Mouse (Mus musculus): ENCODE measurements around the gene Tubb4a.
"Not testable (repeated sequence)": the region's sequence is repeated elsewhere in the genome, so short reads cannot be mapped to it uniquely, and the experiment has no call there.

The Tubb4a gene

DNA sequence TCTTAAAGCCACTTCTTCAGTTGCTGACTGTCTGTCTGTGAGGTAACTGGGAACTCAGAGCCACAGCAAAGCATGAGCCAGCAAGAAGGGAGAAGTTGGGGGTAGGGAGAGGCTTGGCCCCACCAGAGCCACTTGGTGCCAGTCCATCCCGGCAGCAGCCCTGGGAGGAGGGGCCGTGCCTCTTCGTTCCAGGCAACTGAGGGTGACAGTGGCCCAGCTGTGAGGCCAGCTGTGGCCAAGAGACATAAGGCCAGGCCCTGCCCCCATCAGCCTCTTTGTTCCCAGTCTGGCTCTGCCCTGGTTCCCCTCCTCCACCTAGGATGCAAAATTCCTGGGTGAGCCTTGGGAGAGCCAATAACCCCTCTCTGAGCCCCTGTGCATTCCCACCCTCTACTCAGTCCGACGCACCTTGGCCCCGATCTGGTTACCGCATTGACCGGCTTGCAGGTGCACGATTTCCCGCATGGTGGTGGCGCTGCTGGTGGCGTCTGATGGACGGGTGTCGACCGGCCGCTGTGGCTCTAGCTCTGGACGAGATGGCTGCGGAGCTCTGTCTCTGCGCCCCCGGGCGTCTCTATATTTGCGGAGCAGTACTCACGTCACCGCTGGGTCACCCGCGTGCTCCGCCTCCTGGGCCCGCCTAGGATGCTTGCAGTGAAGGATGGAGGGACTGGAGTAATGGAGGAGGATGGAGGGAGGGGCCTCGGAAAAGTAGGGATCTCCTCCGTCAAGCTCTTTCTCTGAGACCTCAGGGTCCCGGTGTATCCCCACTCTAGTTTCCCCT lies at the start of gene Tubb4a:
Gene Tubb4a (minus strand): TSS at position 734 of the 784 bp plus-strand sequence.
- DNase-seq (ENCODE audit: low read depth) = no peak

DNA sequence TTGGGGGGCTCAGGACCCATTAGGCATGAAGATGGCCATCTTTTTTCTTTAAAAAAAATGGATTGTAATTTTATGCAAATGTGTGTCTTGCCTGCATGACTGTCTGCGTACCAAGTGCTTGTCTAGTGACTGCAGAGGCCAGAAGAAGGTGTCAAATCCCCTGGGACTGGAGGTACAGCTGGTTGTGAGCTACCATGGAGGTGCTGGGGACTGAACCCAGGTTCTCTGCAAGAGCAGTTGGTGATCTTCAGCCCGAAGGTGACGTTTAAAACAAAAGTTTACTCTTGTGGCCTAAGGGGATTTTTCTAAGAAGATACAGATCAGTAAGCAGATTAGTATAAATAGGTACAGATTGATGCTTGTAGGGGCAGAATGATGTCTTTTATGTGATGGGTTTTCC lies 48.1 kb upstream of the Tubb4a start:
- DNase-seq (ENCODE audit: low read depth) = no peak

DNA sequence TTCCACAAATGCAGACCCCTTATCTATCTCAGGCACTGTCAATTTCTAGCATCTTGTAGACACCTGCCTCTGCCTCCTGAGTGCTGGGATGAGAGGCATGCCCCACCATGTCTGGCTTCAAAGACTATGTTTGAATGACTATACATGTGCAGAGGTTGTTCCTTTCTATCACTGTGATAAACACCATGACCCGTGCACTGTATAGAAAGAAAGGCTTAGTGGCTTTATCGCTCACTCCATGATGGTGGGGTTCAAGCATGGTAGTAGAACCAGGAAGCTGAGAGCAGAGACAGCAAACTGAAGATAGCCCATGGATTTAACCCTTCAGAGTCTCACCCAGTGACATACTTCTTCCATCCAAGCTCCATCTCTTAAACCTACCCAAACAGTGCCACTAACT lies 47.1 kb upstream of the Tubb4a start:
- DNase-seq (ENCODE audit: low read depth) = no peak

DNA sequence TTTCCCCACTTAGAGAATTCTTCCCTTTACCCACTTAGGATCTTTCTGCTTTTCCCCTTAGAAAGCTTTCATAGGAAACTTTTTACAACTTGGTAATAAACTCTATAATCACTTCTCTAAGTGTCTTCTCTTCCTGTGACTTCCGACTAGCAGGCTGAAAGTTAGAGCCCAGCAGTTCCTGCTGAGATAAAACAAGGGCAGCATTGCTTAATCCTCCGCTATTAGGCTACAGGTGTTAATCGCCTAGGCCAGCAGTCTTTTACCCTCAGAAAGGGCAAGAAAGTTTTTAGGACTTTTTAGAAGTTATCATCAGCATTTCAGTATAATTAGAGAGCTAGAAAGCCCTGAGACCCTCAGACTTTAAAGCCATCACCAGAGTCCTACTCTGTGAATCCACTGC lies 46.4 kb upstream of the Tubb4a start:
- DNase-seq (ENCODE audit: low read depth) = not testable (repeated sequence)

DNA sequence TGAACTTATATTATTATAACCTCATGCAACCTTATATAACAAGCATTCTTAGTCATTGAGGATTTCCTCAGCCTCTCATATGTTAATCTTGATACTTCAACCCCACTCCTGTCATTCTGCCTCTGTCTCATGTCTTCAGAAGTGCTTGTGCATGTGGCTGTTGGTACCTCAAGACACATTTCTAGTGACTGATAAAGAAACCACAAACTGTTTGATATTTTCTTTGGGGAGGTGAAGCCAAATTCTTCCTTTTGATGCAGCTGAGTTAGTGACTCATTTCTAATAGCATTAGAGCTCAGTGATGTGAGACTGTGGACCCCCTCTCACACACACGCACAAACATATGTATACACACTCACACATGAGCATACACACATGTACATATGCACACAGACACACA lies 44.2 kb upstream of the Tubb4a start:
- DNase-seq (ENCODE audit: low read depth) = no peak

DNA sequence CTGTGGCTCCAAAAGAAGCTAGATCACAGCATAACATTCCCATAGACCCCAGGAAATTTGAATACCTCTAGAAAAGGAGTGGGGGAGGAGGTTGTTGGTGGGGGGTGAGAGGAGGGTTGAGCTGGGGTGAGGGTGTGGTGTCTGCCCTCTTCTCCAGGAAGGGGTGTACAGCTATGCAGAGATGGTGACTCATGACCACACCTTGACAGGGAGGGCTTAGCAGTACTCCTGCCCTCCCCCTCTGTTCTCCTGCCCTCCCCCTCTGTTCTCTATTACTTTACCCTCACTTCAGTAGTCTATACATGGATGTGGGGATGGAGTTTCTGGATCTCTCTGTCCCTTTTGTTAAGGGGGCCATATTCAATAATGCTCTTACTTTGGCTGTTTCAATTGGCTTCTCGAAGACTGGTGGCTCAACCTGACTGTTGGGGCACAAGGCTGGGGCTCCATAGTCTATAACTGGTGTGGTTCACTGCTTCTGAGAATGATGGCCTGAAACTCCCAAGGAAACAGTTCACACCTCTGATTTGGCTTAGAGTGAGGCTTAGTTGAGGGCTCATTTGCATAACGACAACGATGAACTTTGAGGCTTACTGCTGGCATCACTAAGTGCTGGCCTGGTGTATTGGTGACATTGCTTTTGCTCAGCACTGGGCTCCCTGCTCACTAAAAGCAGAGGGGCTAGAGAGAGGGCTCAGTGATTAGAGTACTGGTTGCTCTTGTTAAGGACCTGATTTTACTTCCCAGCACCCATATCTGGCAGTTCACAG lies 38.5 kb upstream of the Tubb4a start:
- DNase-seq (ENCODE audit: low read depth) = no peak

DNA sequence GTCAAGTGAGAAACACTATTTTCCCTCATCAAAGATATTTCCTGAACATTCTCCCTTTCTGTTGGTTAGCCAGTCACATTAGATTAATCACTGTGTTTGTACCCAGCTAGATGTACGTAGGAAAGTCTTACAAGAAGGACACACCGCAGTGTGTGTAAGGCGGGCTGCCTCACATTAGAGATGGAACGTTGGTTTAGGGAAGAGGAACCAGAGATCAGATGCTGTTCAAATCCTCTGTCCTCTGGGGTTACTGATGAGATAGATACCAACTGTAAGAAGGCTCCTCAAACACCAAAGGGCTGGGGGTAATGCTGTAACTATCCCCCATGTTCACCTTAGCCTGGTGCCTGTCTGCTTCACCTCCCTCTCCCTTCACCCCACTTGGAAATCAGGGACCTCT lies 37.2 kb upstream of the Tubb4a start:
- DNase-seq (ENCODE audit: low read depth) = no peak

DNA sequence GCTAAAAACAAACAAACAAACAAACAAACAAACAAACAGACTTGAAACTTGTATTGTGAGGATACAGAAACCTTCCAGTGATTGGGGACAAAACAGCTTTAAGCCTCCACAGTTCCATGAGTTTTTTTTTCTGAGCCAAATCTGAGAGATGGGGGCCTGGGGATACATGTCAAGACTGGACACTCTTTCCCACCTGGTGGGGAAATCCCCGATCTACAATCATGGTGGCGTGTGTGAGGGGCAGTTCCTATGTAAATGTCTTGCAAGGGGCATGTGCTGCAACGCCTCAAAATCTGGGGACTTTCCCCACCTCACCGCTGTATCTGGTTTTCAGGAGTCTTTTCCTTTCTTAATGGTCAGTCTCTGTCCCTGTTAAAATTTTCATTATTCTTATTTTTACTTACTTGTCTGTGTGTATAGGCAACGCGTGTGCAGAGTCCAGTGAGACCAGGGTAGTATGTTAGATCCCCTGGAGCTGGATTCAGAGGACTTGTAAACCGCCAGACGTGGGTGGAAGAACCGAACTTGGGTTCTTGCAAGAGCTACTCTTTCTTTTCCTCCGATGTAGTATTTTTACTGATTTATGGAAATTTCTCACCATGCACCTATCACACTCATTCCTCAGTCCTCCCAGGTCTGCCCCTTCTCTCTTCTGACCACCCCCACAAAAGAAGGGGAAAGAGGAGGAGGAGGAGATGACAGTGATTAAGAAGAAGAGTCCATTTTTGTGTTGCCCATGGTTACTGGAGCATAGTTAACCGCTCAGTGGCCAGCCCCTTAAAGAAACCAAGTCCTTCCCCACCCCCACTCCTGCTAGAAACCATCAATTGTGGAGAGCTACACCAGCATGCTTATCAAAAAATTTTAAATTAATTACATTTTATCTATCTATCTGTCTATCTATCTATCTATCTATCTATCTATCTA lies 35.9 kb upstream of the Tubb4a start:
- DNase-seq (ENCODE audit: low read depth) = no peak

DNA sequence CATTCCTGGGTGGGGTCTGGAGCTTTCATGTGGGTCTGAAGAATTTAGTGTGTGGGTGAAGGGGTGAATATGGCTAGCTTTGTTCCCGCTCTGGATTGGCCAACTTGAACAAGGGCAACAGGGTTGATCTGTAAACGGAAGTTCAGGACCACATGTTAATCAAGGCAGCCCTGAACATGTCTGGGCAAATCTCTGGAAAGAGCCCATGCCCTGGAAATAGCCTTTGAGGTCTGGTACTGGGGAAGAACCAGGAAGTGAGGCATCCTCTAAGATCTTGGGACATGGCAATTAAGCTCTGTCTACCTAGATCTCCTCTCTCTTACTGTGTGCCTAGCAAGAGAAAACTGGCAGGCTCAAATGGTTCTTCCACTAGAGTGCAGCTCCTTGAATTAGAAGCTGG lies 34.3 kb upstream of the Tubb4a start:
- DNase-seq (ENCODE audit: low read depth) = no peak

DNA sequence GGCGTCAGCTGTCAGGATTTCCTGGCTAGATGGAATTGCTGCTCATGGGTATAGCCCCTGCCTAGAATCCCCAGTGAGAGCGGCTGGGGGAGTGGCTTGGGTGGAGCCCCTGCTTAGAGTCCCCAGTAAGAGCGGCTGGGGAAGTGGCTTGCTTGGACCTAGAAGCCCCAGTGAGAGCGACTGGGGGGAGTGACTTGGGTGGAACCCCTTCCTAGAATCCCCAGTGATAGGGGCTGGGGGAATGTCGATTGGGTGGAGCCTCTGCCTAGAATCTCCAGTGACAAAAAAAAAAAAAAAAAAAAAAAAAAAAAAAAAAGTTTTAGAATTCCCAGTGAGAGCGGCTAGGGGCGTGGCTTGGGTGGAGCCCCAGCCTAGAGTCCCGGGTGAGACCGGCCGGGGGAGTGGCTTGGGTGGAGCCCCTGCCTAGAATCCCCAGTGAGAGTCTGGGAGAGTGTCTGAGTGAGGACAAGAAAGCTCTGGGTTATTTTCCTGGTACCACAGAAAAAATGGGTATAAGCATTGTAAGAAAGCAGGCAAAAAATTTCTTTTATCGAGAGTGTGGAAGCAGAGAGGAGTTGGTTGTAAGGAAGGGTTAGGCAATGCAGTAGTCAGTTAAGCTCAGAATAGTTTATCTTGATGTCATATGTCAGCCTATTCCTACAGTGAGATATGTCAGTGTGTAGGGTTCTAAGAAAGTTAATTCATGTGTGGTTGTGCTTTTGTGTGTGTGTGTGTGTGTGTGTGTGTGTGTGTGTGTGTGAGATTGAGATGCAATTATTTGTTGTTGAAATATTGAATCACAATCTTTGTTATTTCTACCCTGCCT lies 31.2 kb upstream of the Tubb4a start:
- DNase-seq (ENCODE audit: low read depth) = no peak

DNA sequence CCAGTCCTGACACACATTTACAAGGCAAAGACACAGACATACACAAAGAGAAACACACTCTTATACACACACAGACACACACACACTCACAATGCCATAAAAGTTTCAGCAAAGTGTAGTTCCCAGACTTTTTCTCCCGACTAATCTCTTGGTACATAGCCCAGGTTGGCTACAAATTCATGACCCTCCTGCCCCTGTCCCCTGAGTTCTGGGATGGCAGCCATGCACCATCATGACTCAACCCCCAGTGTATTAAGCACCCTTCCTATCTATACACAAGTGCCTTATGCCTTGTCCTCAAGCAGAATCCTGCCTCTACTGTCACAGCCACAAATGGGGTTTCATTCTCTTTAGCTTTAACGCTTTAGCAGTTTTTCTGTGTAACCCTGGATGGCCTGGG lies 29.2 kb upstream of the Tubb4a start:
- no peak for DNase-seq (ENCODE audit: low read depth)

DNA sequence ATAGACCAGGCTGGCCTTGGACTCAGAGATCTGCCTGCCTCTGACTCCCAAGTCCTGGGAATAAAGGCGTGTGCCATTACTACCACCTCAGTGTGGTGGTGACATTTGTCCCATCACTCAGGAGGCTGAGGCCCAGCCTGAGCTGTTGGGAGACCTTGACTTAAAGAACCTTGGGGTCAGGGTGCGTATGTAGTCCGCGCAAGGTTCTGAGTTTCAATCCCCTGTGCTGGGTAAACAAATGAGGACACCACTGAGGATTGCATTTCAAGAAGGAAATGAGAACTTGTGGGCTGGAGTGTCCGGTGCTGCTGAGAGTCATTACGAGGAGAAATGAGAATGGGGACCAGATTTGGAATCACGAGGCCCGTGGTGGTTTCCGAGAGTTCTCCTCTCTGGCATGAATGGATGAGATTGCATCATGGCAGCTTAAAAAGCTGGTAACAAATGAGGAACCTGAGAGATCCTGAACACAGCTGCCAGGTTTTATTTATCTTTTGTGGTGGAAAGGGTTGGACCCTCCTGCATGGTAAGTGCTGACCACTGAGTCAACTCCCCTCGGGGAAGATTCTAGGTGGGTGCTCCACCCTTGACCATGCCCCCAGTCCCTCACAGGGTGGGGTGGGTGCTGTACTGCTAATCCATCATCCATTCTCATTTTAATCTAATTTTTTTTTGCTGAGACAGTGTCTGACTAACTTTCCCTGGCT lies 25.3 kb upstream of the Tubb4a start:
- no peak for DNase-seq (ENCODE audit: low read depth)

DNA sequence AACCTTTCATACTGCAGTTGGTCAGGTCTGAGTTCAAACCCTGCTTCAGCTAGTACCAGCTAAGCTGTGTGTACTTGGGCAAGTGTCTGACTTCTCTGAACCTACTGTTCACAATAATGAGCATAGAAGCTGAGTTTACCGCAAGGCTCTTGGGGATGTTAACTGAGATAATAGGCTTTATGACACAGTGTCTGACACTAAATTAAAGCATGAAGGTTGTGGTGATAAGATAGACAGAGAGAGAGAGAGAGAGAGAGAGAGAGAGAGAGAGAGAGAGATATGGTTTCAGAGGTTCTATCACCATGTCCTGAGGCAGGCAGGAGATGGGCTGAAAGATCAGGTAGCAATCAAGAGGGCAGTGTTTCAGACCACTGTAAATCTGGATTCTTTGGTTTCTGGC lies 22.4 kb upstream of the Tubb4a start:
- no peak for DNase-seq (ENCODE audit: low read depth)

DNA sequence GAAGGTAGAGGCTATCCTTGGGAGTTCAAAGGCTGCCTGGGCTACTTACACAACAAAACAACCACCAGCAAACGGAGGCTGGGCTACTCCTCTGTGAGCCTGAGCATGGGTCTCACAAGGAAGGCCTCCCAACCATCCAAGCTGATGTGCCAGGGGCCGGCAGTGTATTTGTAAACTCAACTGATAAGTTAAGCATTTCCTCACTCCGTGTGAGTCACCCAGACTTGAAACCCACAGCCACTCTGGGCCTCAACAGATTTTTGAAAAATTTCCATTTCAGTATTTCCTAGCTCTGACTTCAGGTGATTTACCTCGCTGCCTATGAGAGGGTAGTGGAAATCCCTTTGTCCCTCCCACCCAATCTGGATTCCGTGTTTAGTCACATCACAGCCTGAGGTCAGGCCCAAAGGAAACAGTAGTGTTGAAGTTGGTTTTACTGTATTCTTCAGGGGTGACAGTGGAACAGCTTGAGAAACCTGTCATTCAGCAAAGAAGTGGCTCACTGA lies 21.1 kb upstream of the Tubb4a start:
- DNase-seq (ENCODE audit: low read depth) = no peak

DNA sequence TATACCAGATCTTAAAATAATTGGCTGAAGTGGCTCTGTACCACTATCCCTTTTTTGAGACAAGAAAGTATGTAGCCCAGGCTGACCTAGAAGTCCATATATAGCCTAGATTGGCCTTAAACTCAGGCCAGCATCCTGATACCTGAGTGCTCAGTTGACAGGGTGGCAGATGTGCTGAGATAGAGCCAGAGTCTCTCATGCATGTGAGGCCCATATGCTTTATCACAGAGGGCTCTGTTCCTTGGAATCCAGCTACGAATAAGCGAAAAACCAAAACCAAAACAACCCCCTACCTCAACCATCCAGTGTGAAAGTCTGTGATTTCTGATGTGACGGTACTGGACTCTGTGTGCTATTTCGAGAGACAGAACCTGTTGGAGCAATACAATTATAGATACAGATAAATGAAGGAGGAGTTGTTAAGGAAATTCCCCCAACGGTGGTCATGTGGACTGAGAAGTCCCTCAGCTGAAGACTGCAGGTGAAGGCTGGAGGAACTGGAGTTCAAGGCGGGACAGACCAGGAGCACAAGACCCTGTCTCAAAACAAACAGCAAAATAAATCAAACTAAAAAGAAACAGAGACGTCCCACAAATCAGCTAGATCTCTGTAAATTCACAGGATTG lies 20.6 kb upstream of the Tubb4a start:
- DNase-seq (ENCODE audit: low read depth) = no peak

DNA sequence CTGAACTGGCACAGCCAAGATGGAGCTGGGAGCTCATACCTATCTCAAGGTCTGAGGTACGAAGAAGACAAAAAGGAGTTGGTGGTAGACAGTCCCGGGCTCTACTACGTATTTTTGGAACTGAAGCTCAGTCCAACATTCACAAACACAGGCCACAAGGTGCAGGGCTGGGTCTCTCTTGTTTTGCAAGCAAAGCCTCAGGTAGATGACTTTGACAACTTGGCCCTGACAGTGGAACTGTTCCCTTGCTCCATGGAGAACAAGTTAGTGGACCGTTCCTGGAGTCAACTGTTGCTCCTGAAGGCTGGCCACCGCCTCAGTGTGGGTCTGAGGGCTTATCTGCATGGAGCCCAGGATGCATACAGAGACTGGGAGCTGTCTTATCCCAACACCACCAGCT lies 19.5 kb upstream of the Tubb4a start:
- DNase-seq (ENCODE audit: low read depth) = no peak

DNA sequence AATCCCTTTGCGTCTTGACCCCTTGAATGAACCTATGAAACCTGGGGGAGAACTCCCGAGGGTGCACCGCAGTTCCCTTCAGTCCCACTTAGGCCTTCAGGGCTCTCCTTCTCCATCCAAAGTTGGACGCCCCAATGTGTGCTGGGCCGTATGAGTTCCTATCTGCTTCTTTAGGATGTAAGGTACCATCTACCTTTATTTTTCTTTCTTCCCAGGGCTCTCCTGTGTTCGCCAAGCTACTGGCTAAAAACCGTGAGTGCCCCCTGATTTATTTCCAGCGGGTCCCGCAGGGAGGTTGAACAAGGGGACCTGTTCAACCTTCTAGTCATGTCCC lies 18.4 kb upstream of the Tubb4a start:
- no peak for DNase-seq (ENCODE audit: low read depth)

DNA sequence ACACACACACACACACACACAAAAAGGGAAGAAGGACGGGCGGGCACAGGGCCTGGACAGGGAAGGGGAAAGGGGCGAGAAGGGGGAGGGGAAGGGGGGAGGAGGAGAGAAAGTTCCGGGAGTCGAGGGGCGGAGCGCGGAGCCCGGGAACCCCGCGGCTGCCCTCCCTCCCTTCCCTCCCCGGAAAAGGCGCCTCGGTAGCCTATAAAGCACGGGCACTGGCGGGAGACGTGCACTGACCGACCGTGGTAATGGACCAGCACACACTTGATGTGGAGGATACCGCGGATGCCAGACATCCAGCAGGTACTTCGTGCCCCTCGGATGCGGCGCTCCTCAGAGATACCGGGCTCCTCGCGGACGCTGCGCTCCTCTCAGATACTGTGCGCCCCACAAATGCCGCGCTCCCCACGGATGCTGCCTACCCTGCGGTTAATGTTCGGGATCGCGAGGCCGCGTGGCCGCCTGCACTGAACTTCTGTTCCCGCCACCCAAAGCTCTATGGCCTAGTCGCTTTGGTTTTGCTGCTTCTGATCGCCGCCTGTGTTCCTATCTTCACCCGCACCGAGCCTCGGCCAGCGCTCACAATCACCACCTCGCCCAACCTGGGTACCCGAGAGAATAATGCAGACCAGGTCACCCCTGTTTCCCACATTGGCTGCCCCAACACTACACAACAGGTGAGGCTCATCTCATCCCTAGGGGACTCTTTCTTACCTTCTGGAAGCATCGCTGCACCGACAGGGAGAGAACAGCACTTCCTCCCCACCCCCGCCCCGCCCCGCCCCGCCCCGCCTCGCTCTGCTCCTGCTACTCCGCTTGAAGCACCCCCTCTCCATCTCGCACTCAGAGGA lies 17.8 kb upstream of the Tubb4a start, which contains the start of gene Tnfsf9:
Gene Tnfsf9 (plus strand): TSS at position 145 of the 854 bp plus-strand sequence.
- no peak for DNase-seq (ENCODE audit: low read depth)

DNA sequence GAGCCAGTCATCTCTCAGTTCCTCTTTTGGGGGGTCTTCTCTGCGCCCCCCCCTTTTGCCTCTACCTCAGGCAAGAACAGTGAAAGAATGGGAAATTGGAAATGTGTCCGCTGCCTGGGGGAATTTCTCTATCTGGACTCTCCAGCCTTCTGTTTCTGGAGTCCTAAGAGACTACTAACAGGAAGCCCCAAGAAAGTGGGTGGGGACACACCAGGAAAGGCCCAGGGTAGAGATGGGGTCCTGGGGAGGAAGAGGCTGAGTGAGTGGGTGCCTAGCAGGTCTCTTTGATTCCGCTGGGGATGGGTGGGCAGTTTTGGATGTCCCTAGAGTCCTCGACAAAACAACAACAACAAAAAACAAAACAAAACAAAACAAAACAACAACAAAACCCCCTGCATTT lies 16.9 kb upstream of the Tubb4a start:
- DNase-seq (ENCODE audit: low read depth) = no peak

Measured in c-Kit-positive CD71-positive TER-119-negative erythroid progenitor cells, embryonic 14.5 days (primary cell).